Mouse (Mus musculus) MEL-GATA-1-ER (cell line): Measurements from ENCODE around the gene Lct.
"Not testable (repeated sequence)": the region's sequence is repeated elsewhere in the genome, so short reads cannot be mapped to it uniquely, and the experiment has no call there.

ENCODE experiments used
- DNase-seq: peaks from one replicate; pipeline ENCODE4 v3.0.0-alpha.2; 2012; ENCODE audit warnings: low read depth; ENCODE audit errors: extremely low read depth

The Lct gene

DNA sequence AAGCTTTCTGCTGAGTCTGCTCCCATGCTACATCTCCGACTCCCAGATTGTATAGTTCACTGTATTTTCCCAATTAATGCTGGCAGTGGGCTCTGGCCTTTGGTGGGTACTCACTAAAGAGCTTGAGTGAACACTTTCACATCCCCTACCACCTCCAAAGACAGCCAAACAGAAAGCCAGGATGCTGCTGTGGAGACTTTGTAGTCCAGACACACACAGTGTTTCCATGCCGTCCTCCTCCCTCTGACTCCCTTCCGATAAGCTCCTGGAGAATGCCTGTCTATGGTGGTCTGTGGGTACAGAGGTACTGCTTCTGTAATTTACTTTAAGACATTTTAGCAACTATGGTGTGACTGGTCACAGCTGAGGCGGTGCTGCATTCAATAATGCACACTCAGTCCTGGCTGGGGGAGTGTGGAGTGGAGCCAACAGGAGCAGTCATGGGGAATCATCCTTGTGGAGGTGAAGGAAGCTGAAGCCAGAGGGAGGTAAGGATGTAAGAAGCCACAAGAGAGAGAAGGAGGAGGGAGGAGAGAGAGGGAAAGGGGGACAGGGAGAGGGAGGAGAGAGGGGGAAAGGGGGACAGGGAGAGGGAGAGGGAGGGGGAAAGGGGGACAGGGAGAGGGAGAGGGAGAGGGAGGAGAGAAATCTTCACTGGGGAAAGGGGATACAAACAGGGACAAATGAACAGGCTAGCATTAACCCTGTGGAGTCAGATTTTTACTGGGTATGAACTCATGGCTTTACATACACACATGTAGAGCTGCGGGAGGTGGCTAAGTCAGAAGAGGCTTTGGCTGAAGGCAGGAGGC, 32.2 kb downstream of the Lct start:
- DNase-seq, result no peak

DNA sequence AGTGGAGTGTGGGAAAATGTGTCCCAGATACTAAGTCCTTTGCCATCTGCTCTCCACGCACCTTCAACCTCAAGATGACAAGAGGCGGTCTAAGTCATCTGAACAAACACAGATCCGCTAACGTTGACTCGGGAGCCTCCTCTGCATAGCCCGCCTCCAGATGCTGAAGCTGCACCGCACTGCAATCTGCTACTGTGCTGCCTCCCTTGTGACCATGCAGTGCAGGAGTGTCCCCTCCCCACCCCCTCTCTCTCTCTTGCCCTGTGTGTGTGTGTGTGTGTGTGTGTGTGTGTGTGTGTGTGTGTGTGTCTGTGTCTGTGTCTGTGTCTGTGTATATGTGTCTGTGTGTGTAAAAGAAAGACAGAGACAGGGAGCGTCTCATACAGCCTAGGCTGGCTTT, 32.8 kb downstream of the Lct start:
- DNase-seq, result no peak

DNA sequence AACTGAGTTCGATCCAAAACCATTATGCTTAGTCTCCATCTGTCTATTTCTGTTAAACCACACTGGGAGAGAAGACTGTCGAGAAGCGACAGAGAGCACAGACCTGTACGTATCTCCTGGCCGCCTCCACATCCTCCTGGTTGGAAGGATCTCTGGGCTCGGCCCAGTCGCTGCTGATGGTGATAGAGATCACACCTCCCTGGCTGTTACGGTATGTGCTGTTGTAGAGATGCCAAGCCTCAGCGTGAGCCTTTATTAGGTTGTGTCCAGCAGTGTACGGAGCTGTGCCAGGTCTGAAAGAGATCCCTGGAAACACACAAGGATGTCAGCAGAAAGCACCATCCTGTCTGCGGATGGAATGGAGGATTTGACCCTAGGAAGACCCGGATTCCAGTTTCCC, 34.6 kb downstream of the Lct start:
- DNase-seq, result no peak

DNA sequence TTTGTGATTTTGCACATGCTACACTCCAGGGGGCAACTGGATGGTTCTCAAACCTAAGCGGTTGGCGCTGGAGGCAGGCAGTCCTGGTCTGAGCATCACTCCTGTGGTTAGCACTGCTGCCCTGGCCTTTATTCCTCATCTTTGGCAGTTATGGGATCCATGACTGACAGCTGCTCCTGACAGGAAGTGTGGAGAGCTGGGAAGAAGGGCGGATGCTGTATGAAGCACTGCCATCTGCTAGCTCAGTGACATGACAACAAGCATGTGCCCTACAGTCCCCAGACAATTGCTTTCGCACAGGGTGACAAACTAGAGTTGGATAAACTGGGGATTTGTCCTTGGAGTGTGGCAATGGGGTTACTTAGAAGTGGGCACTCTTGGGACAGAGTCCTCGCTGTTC, 37.8 kb downstream of the Lct start:
- no peak for DNase-seq

DNA sequence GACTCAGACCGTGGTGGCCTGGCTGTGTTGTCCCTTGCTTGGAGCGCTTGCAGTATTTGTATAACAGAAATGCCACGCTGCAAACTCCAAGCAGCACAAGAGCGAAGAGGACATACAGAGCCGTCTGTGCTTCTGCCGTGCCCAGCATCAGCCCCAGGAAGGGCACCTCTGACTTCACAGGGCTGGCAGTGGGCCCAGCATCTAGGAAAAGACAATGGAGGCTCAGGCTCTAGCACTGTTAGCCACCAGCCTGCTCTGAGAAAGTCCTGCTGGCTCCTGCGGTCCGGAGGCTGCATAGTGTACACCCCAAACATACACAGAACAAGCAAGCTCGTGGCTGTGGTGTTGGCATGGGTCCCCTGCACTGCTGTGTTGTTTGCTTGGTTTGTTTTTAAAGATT, 43.0 kb downstream of the Lct start:
- no peak for DNase-seq

DNA sequence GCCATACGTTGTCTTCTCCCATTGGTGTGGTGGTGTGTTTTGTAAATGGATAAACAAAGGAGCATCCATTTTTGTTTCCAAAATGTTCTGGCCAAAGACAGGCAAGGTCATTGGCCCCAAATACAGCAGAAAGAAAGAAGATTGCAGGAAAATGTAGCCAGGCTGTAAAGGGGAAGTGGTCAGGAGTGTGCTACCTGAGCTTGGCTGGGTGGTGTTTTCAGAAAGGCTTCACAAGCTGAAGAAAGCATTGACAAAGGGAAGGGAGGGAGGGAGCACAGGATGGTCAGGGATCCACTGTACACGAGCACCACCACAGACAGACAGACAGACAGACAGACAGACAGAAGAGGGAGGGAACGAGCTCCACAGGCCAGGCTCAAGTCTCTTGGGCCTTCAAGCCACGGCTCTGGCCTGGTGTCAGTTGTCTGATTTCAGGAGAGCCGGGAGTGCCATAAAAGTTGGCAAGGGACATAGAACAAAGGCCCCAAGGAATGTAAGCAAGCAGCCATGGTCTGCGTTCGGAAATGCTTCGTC, 43.9 kb downstream of the Lct start:
- DNase-seq, result no peak

DNA sequence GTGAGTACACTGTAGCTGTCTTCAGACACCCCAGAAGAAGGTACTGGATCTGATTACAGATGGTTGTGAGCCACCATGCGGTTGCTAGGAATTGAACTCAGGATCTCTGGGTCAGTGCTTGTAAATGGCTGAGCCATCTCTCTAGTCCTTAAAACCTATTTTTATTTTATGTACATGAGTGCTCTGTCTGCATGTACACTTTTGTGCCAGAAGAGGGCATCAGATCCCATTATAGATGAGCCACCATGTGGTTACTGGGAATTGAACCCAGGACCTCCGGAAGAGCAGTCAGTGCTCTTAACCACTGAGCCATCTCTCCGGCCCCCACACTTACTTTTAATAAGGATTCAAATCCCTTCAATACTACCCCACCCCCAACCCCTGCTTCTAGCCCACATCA, 45.2 kb downstream of the Lct start:
- peak; percentile 11 for DNase-seq

DNA sequence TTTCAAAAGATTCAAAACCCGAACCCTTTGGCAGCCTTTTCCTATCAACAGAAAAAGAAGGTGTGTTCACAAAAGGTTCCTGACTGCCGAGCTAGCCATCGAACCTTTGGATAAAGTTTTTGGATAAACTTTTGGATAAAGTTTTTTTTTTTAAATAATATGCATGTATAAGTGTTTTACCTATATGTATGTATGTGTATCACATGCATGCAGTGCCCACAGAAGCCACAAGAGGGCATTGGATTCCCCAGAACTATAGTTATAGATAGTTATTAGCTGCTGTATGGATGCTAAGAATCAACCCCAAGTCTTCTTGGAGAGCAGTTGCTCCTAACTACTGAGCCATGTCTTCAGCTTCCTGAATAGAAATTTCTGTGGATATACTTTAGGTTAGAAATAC, 46.4 kb downstream of the Lct start:
- DNase-seq, result peak; percentile 22

DNA sequence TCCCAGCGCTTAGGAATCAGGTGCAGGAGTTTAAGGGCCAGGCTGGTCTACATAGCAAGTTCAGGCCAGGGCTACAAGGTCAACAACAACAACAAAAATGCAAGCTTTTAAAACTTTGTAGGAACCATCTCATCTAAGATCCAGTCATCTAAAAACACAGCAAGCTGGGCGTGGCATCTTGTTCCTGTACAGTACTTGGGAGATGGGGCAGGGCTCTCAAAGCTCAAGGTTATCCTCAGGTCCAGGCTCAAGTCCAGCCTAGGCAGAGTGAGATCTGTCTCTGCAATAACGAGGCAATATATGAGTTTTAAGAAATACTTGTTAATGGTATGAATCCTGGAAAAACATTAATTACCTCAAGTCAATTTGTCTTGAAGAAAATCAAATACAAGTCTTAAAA, 49.6 kb downstream of the Lct start:
- DNase-seq, result no peak

DNA sequence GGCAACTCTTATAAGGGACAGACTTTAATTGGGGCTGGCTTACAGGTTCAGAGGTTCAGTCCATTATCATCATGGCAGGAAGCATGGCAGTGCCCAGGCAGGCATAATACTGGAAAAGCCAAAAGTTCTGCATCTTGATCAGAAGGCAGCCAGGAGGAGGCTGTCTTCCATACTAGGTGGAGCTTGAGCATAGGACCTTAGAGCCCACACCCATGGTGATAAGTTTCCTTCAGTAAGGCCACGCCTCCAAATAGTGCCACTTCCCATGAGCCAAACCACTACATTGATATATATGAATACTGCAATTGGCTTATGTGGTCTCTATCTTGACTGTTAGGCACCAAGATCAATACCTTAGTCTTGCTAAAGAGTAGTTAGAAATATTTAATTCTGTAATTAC, 52.2 kb downstream of the Lct start:
- no peak for DNase-seq

DNA sequence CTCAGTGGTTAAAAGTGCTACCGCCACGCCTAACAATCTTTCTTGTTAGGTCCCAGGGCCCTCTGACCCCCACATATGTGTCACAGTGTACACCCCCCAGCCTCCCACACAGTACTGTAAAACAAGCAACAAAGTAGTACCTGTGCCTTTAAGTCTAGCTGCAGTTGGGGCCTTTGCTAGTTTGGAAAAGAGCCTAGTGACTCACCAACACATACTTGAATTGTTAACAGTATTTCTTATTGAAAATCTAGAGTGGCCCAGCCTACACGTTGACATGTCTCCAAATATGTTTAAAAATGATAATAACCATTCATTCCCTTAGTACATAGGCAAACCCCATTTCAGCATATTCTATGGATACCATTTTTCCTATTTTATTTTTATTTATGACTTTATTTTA, 57.4 kb downstream of the Lct start:
- DNase-seq, result no peak

DNA sequence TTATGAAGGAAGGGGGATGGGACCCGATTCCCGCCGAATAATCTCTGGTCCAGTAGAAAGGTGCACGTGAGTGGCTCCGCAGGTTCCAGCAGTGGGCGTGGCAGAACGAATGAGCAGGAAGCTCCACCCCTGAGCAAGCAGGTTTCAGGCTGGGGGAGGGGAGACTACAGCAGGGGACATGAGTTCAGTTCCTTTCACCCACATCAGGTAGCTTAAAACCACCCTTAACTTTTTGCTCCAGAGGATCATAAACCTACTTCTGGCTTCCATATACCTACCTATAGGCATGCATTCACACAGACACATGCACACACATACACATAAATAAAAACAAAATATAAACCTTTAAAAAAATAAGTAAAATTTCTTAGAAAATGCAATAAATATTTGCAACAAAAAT, 61.1 kb downstream of the Lct start:
- not testable (repeated sequence) for DNase-seq

DNA sequence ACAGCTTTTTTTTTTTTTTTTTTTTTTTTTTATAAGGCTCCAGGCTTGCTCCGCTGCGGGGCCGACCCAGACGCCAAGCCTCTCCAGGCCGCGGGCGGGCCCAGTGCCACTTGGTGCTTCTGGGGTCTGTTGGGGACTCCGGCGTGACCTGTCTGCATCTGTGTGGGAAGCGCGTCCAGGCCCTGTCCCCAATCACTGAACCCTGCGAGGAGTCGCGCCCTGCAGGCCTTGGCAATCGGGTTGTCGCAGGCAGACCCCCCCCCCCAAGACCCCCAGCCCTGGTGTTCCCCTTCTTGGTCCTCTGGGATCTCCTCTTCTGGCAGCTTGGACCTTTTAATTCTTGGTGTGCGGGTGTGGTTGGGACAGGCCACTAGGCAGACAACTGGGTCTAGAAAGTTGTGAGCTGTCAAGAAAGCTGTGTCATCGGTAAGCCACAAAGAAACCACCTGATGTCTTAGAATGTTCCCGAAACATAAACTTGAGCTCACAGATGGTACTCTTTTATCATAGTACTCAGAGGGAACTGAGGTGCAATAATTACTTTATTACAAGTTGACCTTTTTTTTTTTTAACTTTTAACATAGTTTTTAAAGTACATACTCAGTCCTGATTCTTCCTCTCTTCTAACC, 83.3 kb downstream of the Lct start:
- peak; percentile 74 for DNase-seq

DNA sequence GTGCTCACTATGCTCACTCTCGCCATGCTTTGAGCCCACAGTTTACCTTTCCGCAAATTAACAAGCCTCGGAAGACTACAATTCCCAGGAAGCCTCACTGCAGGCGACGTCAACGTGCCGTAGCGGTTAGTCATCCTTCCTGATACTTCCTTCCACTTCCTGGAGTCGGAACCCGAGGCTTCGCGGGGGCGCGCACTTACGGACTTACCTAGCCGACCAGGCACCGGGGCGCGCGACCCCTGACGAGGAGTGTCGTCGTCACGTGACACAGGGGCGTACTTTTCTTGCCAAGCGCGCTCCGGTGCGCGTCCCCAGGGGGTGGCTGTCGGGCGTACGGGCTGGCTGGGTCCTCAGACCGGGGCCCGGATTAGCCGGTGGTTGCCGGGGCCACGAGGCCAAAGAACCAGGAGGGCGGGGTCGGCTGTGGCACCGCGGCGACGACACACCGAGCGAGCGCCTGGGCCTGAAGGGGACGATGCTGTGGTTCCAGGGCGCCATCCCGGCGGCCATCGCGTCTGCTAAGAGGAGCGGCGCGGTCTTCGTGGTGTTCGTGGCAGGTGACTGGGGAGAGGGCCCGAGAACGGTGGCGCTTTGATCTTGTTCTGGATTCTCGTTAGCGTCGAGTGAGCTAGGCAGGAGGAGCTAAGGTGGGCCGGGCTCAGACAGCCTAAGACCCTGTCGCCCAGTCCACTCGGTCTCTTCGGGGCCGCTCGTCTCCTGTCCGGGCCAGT, 84.0 kb downstream of the Lct start:
- peak; percentile 97 for DNase-seq

DNA sequence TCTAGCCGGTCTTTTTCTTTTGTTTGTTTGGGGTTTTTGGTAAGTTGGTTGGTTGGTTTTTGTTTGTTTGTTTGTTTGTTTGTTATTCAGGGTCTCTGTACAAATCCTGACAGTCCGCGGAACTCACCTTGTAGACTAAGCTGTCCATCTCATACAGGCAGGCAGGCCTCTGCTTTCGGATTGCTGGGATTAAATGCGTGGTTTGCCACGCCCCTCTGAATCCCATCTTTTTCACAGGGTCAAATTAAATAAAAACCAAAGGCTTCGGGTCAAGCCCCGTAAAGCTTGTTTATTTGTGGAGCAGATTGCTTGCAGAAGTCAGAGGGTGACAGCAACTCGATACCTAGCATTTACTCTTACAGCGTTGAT, 84.5 kb downstream of the Lct start, which contains the start of gene Ubxn4:
Gene Ubxn4 (plus strand): TSS at position 338 of the 369 bp plus-strand sequence.
- DNase-seq, result no peak

DNA sequence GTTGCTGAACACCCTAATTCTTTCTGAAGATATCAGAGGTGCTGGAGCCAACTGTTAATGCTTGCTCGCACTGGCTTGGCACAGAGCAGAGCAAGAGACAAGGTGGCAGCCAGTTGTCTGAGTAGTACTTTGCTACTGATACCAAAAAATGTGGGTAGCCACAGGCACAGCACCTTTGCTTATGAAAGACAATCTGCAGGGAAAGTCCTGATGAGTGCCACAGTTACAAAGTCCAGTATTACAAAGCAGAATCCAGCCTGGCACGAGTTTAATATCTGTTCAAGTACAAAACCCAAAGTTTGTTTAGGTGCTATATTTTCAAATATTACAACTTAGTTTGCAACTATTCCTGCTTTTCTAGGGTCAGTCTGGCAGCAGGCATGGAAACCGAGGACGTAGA, 92.9 kb downstream of the Lct start:
- DNase-seq, result no peak
